Mouse (Mus musculus): Measurements from ENCODE around the gene Rftn1.

GRCm38 (mm10) chr17:50072982-50073965 lies 117.2 kb downstream of the Rftn1 start:
- no peak for TF ChIP-seq POLR2A (IDR thresholded peaks at IDR 0.05; ENCODE audit: low read depth, low read length)
- TF ChIP-seq CTCF (IDR thresholded peaks at IDR 0.05; ENCODE audit: extremely low read depth, insufficient read depth, insufficient read length, insufficient replicate concordance), result no peak

Data from spleen, adult 2 months (tissue).